Mouse (Mus musculus): ENCODE data around the gene Immp2l. TPM values are rescaled to one million over a fixed set of nuclear protein-coding genes. Genes with fewer than 3 reads are reported as not detected.

Immp2l gene
- polyA plus RNA-seq, 1 experiment from 2014 or later: 16.5 TPM

DNA sequence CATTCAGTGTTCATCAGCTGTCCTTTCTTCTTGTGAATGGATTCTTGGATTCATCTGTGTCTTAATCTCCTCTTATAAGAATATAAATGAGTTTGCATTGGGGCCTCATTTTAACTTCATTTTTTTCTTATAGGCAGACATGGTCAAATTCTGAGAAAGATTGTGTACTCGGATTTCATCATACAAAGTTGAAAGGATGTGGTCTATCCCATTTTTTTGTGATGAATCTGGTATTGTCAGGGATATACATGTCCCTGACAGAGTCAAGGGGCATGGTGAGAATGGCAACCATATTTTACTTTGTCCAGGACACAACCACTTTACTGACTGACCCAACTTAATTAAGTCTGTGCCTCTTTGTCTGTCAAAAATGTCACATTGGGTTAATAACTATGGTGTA lies 925.5 kb downstream of the Immp2l start:
- Histone ChIP-seq H3K9ac (no peak overlapping the region), H3K9me3 (no peaks in the 10 kb centered on the region), H3K36me3 (no peaks in the 10 kb centered on the region), H3K4me2 (replicated peaks) (no peak overlapping the region), H3K27ac (no peak overlapping the region), H3K4me1 (no peaks in the 10 kb centered on the region), H3K27me3 (no peaks in the 10 kb centered on the region), H3K4me3 (no peak overlapping the region)
- WGBS: 87% methylated on average over 1 of the region's 1 CpGs
- ATAC-seq (ENCODE audit: low FRiP score, low read depth): no peak

DNA sequence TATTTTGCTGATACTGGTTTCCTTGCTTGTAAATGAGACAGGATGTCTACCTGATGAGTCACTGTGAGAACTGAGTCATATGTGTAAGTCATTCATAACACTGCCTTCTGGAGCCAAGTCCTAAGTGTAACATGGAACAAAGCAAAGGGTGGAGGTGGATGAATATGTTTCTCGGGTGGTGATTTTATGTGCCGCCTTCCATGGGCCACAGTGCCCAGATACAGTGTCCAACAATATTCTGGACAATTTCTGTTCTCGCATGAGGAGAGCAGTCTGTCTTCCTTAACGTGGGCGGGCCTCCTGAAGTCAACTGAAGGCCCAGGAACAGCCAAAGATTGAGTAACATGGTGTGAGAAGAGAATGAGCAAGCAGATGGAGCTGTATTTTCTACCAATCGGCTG lies 926.0 kb downstream of the Immp2l start:
- no peak for ATAC-seq (ENCODE audit: low FRiP score, low read depth)
- no peak overlapping the region for H3K4me2 ChIP-seq (replicated peaks)
- no peaks in the 10 kb centered on the region for H3K9me3 ChIP-seq
- H3K4me1 ChIP-seq: no peaks in the 10 kb centered on the region
- no peaks in the 10 kb centered on the region for H3K27me3 ChIP-seq
- no peak overlapping the region for H3K4me3 ChIP-seq
- no peak overlapping the region for H3K27ac ChIP-seq
- 85% methylated on average over 6 of the region's 6 CpGs for WGBS
- H3K9ac ChIP-seq: no peak overlapping the region
- no peaks in the 10 kb centered on the region for H3K36me3 ChIP-seq

DNA sequence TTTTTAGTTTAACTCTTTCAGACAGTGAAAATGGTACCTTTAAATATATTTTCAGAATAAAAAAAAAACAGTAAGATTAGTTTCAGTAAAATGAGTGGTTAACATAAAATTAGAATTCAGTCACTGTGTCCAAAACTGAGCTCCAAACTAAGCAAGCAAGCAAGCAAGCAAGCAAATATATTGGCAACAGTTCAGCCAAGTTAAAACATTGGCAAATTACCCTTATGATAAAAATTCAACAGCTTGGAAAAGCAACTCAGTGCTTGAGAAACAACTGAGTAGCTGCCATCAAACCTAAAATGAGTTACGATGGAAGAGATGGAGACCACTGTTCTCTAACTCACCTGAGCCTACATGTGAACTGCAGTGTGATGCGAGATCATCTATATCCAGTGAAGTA lies 926.8 kb downstream of the Immp2l start:
- ATAC-seq (ENCODE audit: low FRiP score, low read depth): no peak
- Histone ChIP-seq H3K4me2 (replicated peaks) (no peak overlapping the region), H3K9me3 (no peaks in the 10 kb centered on the region), H3K4me3 (no peak overlapping the region), H3K4me1 (no peaks in the 10 kb centered on the region), H3K27me3 (no peaks in the 10 kb centered on the region), H3K36me3 (no peaks in the 10 kb centered on the region), H3K9ac (no peak overlapping the region), H3K27ac (no peak overlapping the region)
- WGBS: 94% methylated on average over 2 of the region's 2 CpGs

DNA sequence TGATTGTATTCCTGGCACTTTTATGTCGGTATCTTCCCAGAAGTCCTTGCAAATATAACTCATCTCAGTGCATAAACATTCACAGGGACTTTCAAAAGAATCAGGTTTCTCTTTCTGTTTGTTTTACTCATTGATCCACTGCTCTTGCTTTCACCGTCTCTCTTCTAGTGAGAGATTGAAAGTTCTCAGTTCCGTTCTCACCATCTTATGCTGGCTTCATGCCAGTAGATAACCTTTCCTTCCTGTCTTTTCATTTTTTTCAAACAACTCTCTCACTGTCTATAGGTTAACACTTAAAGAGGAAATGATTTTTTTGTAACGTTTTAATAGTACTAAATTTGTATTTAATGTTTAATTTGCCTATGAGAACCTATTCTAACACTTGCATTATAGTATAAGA lies 937.1 kb downstream of the Immp2l start:
- no peaks in the 10 kb centered on the region for H3K4me1 ChIP-seq
- ATAC-seq (ENCODE audit: low FRiP score, low read depth): no peak
- no peaks in the 10 kb centered on the region for H3K36me3 ChIP-seq
- no peak overlapping the region for H3K4me2 ChIP-seq (replicated peaks)
- H3K9ac ChIP-seq: no peak overlapping the region
- no peaks in the 10 kb centered on the region for H3K9me3 ChIP-seq
- H3K4me3 ChIP-seq: no peak overlapping the region
- 68% methylated on average over 4 of the region's 4 CpGs for WGBS
- no peaks in the 10 kb centered on the region for H3K27me3 ChIP-seq
- no peak overlapping the region for H3K27ac ChIP-seq

- Histone ChIP-seq H3K27ac (no peak overlapping the region), H3K4me2 (replicated peaks) (no peak overlapping the region), H3K36me3 (no peaks in the 10 kb centered on the region), H3K4me1 (no peaks in the 10 kb centered on the region), H3K27me3 (no peaks in the 10 kb centered on the region), H3K9me3 (no peaks in the 10 kb centered on the region), H3K4me3 (no peak overlapping the region), H3K9ac (no peak overlapping the region)
- ATAC-seq (ENCODE audit: low FRiP score, low read depth): no peak
- WGBS: 71% methylated on average over 1 of the region's 1 CpGs
Measured at GRCm38 (mm10) chr12:41991408-41991807, 967.5 kb downstream of the Immp2l start.
